Comparison of ENCODE assay signal across 28 mouse cellular contexts in the genomic region with DNA sequence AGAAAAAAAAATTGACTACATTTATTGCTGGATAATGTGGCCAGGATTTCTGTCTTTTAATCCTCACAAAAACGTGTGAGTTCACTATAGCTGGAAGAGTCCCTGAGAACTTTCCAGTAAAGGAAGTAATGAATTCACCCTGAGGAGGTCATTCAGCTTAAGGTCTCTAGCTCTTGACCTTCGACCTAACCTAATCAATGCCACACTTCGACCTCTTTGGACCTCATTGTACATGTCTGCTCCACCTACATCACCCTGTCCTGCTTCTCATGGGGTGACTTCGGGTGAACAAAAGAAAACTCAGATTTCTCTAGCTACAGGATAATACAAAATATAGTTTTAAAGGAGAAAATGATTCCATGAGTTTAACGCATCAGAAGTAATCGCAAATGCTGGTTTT. TPM values are rescaled to one million over a fixed set of nuclear protein-coding genes. Genes with fewer than 3 reads are reported as not detected.
DNase-seq lines count a peak whose midpoint lies in the region; ATAC-seq and TF ChIP-seq lines count a peak whose summit lies in the region.
"Had no signal": no experiment of that assay in that cellular context is flagged by ENCODE, and none has a peak within 500 bp of the region (broad histone marks: within the 10 kb centered on the region; RNA-seq: fewer than 3 reads in every experiment).

No protein-coding gene starts in this region.

- no peak overlapping the region for H3K4me2 ChIP-seq in intestine, postnatal 0 days (replicated peaks; ENCODE audit: low read depth)
- H3K4me2 ChIP-seq in intestine, embryonic 16.5 days (ENCODE audit: low read depth, low read length) = no peak overlapping the region
- H3K4me2 ChIP-seq in liver, postnatal 0 days (ENCODE audit: low read depth, low read length) = no peak overlapping the region
- H3K4me2 ChIP-seq: embryonic facial prominence, embryonic 13.5 days; embryonic facial prominence, embryonic 15.5 days; forebrain, embryonic 12.5 days had no signal

- H3K27me3 ChIP-seq in intestine, postnatal 0 days (replicated peaks; ENCODE audit: control insufficient read depth, insufficient read depth, low read length) = no peaks in the 10 kb centered on the region
- no peaks in the 10 kb centered on the region for H3K27me3 ChIP-seq in intestine, embryonic 16.5 days (replicated peaks; ENCODE audit: control insufficient read depth, insufficient read depth, low read length)
- H3K27me3 ChIP-seq in liver, adult 2 months (ENCODE audit: control insufficient read depth, insufficient read depth, low read length) = no peaks in the 10 kb centered on the region
- H3K27me3 ChIP-seq in liver, postnatal 0 days (ENCODE audit: insufficient read depth, low read length) = no peaks in the 10 kb centered on the region
- no peaks in the 10 kb centered on the region for H3K27me3 ChIP-seq in cerebellum, adult 2 months (ENCODE audit: control insufficient read depth, insufficient read depth, low read length)
- H3K27me3 ChIP-seq: CH12.LX; embryonic facial prominence, embryonic 13.5 days; embryonic facial prominence, embryonic 15.5 days; forebrain, embryonic 12.5 days; Patski had no signal

- H3K4me3 ChIP-seq in intestine, postnatal 0 days (ENCODE audit: low read depth, low read length) = no peak overlapping the region
- H3K4me3 ChIP-seq in intestine, embryonic 16.5 days (ENCODE audit: low read length) = no peak overlapping the region
- H3K4me3 ChIP-seq in liver, adult 2 months (ENCODE audit: insufficient read depth, low read depth, low read length) = no peak overlapping the region
- no peak overlapping the region for H3K4me3 ChIP-seq in liver, postnatal 0 days (ENCODE audit: low read depth, low read length)
- no peak overlapping the region for H3K4me3 ChIP-seq in cerebellum, adult 2 months (replicated peaks; ENCODE audit: insufficient read depth, low read depth, low read length)
- H3K4me3 ChIP-seq: embryonic facial prominence, embryonic 13.5 days; embryonic facial prominence, embryonic 15.5 days; erythroblast, embryonic 14.5 days; forebrain, embryonic 10.5 days; forebrain, embryonic 12.5 days had no signal

- no peaks in the 10 kb centered on the region; the same call in 1 of the 2 replicates for H3K4me1 ChIP-seq in intestine, postnatal 0 days (replicated peaks; ENCODE audit: control insufficient read depth, insufficient read depth, low read length)
- H3K4me1 ChIP-seq in intestine, embryonic 16.5 days (ENCODE audit: control insufficient read depth, insufficient read depth, low read length) = no peaks in the 10 kb centered on the region
- peaks cover 19% of the 10 kb centered on the region for H3K4me1 ChIP-seq in liver, adult 2 months (ENCODE audit: control insufficient read depth, insufficient read depth, low read length)
- H3K4me1 ChIP-seq in liver, postnatal 0 days (ENCODE audit: insufficient read depth) = no peaks in the 10 kb centered on the region
- H3K4me1 ChIP-seq in cerebellum, adult 2 months (ENCODE audit: control insufficient read depth, insufficient read depth, low read length) = no peaks in the 10 kb centered on the region
- H3K4me1 ChIP-seq: embryonic facial prominence, embryonic 13.5 days; embryonic facial prominence, embryonic 15.5 days had no signal

- TF ChIP-seq EP300 in liver, postnatal 0 days (IDR thresholded peaks at IDR 0.05; ENCODE audit: low read depth) = no peak

- H3K79me2 ChIP-seq in liver, adult 2 months (ENCODE audit: control insufficient read depth, insufficient read depth, low read length) = no peaks in the 10 kb centered on the region

- H3K27ac ChIP-seq in intestine, postnatal 0 days (ENCODE audit: low read depth, low read length) = no peak overlapping the region
- no peak overlapping the region for H3K27ac ChIP-seq in intestine, embryonic 16.5 days (ENCODE audit: low read length)
- no peak overlapping the region for H3K27ac ChIP-seq in liver, adult 2 months (replicated peaks; ENCODE audit: insufficient read depth, low read depth, low read length)
- H3K27ac ChIP-seq in liver, postnatal 0 days (ENCODE audit: low read depth) = no peak overlapping the region
- H3K27ac ChIP-seq in cerebellum, adult 2 months (ENCODE audit: insufficient read depth, low read length) = no peak overlapping the region
- H3K27ac ChIP-seq: embryonic facial prominence, embryonic 13.5 days; embryonic facial prominence, embryonic 15.5 days; forebrain, embryonic 10.5 days; forebrain, embryonic 12.5 days had no signal

- H3K36me3 ChIP-seq in intestine, postnatal 0 days (ENCODE audit: control insufficient read depth, insufficient read depth) = no peaks in the 10 kb centered on the region
- no peaks in the 10 kb centered on the region for H3K36me3 ChIP-seq in intestine, embryonic 16.5 days (ENCODE audit: control insufficient read depth, insufficient read depth, low read length)
- H3K36me3 ChIP-seq in liver, adult 2 months (ENCODE audit: control insufficient read depth, insufficient read depth, low read length) = peaks cover 4% of the 10 kb centered on the region; the same call in 1 of the 2 replicates
- no peaks in the 10 kb centered on the region for H3K36me3 ChIP-seq in liver, postnatal 0 days (replicated peaks; ENCODE audit: insufficient read depth, low read length)
- H3K36me3 ChIP-seq: embryonic facial prominence, embryonic 13.5 days; embryonic facial prominence, embryonic 15.5 days; forebrain, embryonic 10.5 days; forebrain, embryonic 12.5 days; G1E had no signal

- peak; percentile 60; the same call in 1 of the 2 replicates for ATAC-seq in intestine, postnatal 0 days
- ATAC-seq in intestine, embryonic 16.5 days = no peak
- ATAC-seq in liver, postnatal 0 days = no peak
- ATAC-seq: activated CD4-positive, CD25-positive, alpha-beta regulatory T cell, adult 4 months; CD4-positive, CD25-positive, alpha-beta regulatory T cell, adult 4 months; forebrain, embryonic 14.5 days; forebrain, embryonic 16.5 days; Patski had no signal

- 68% methylated on average over 6 of the region's 6 CpGs for WGBS in intestine, postnatal 0 days
- 66% methylated on average over 6 of the region's 6 CpGs for WGBS in intestine, embryonic 16.5 days
- WGBS in liver, adult 2 months = 38% methylated on average over 6 of the region's 6 CpGs
- WGBS in liver, postnatal 0 days (ENCODE audit: insufficient replicate concordance) = 62% methylated on average over 6 of the region's 6 CpGs
- 61% methylated on average over 6 of the region's 6 CpGs for WGBS in cerebellum, adult 2 months

- H3K9me3 ChIP-seq in intestine, postnatal 0 days (ENCODE audit: control insufficient read depth) = no peaks in the 10 kb centered on the region
- no peaks in the 10 kb centered on the region for H3K9me3 ChIP-seq in intestine, embryonic 16.5 days (ENCODE audit: control insufficient read depth, low read length)
- no peaks in the 10 kb centered on the region for H3K9me3 ChIP-seq in liver, postnatal 0 days (ENCODE audit: low read length)
- H3K9me3 ChIP-seq: embryonic facial prominence, embryonic 13.5 days; embryonic facial prominence, embryonic 15.5 days; forebrain, embryonic 10.5 days; forebrain, embryonic 12.5 days; G1E had no signal

- no peak overlapping the region for H3K9ac ChIP-seq in intestine, postnatal 0 days (ENCODE audit: low read depth, low read length)
- no peak overlapping the region for H3K9ac ChIP-seq in intestine, embryonic 16.5 days (ENCODE audit: low read depth, low read length)
- no peak overlapping the region for H3K9ac ChIP-seq in liver, adult 2 months (ENCODE audit: low read depth, low read length)
- no peak overlapping the region for H3K9ac ChIP-seq in liver, postnatal 0 days (replicated peaks)
- H3K9ac ChIP-seq: embryonic facial prominence, embryonic 13.5 days; embryonic facial prominence, embryonic 15.5 days; forebrain, embryonic 12.5 days had no signal

- no peak for TF ChIP-seq CTCF in intestine, postnatal 0 days (IDR thresholded peaks at IDR 0.05; ENCODE audit: low read depth)
- no peak for TF ChIP-seq CTCF in liver, adult 2 months (IDR thresholded peaks at IDR 0.05; ENCODE audit: low read depth, low read length)
- TF ChIP-seq CTCF in liver, postnatal 0 days (IDR thresholded peaks at IDR 0.05; ENCODE audit: low read depth) = no peak
- no peak for TF ChIP-seq CTCF in cerebellum, adult 2 months (IDR thresholded peaks at IDR 0.05; ENCODE audit: borderline replicate concordance, insufficient read depth, low read depth, low read length)

- DNase-seq in embryo, embryonic 10 days (ENCODE audit: low spot score) = peak; percentile 73
- DNase-seq in embryo, embryonic 11 days = no peak
- peak; percentile 95 for DNase-seq in liver, adult 2 months (ENCODE audit: extremely low read depth, low read depth, low spot score)
- no peak for DNase-seq in liver, postnatal 0 days
- no peak for DNase-seq in cerebellum, adult 2 months
- DNase-seq: adrenal gland, adult 8-10 months; adrenal gland, postnatal 14 days; adrenal gland, postnatal 36 days; B cell, adult 2 months; cerebellum, adult 11-12 months; cerebellum, adult 8-10 months; cerebellum, adult 9-11 months; cerebellum, postnatal 14 days; cerebellum, postnatal 36 days had no signal

- TF ChIP-seq POLR2A in liver, adult 2 months (IDR thresholded peaks at IDR 0.05; ENCODE audit: extremely low read depth, insufficient read depth, low read length) = no peak
- no peak for TF ChIP-seq POLR2A in cerebellum, adult 2 months (IDR thresholded peaks at IDR 0.05; ENCODE audit: borderline replicate concordance, insufficient read depth, low read length)

RNA-seq across cellular contexts. Expression of gene Ctsc, which starts 16.0 kb away (rescaled TPM):
- 48.9 and 49.3 TPM in 2 replicates for polyA plus RNA-seq in intestine, postnatal 0 days (2015; fragmentation: Nextera tagmentation; extraction: Ambion mirVana)
- 91.9 and 95.8 TPM in 2 replicates for polyA plus RNA-seq in intestine, embryonic 16.5 days (2015; fragmentation: Nextera tagmentation; extraction: Ambion mirVana)
- 124 and 131 TPM in 2 replicates for total RNA-seq in liver, adult 2 months (2014; rRNA removed)
- 83.6 and 93.6 TPM in 2 replicates for polyA plus RNA-seq in liver, adult 2 months (2012; rRNA removed)
- 63.9 and 66.5 TPM in 2 replicates for polyA plus RNA-seq in liver, postnatal 0 days (2015; fragmentation: Nextera tagmentation; extraction: Ambion mirVana)
- polyA plus RNA-seq in cerebellum, adult 2 months (2012; rRNA removed) = 3.8 and 3.9 TPM in 2 replicates
- polyA plus RNA-seq: G1E had no signal

Comparison
In these comparisons a context has a peak if more than half of its experiments do, and no peak if none do; other contexts are left out.
1. DNase-seq: peak in embryo, embryonic 10 days (single experiment) and liver, adult 2 months (single experiment); none in embryo, embryonic 11 days (single experiment), liver, postnatal 0 days (single experiment) and cerebellum, adult 2 months (0 of 2).
2. RNA of gene Ctsc, which starts 16.0 kb away (polyA plus RNA-seq): 91.9 to 95.8 TPM in intestine, embryonic 16.5 days, 83.6 to 93.6 TPM in liver, adult 2 months, 63.9 to 66.5 TPM in liver, postnatal 0 days and 48.9 to 49.3 TPM in intestine, postnatal 0 days; 3.8 to 3.9 TPM in cerebellum, adult 2 months; every median in the first group is over 10 times any median in the second.